Mouse (Mus musculus) mature B cell (primary cell): ENCODE results near the gene Cenpe.

ENCODE experiments used
- in situ Hi-C: fragments of 300-500 bp; cut with MboI; formaldehyde crosslinking; loops from 2 replicates; pipeline ENCODE4 v1.14.3; 2019

Gene Cenpe

DNA sequence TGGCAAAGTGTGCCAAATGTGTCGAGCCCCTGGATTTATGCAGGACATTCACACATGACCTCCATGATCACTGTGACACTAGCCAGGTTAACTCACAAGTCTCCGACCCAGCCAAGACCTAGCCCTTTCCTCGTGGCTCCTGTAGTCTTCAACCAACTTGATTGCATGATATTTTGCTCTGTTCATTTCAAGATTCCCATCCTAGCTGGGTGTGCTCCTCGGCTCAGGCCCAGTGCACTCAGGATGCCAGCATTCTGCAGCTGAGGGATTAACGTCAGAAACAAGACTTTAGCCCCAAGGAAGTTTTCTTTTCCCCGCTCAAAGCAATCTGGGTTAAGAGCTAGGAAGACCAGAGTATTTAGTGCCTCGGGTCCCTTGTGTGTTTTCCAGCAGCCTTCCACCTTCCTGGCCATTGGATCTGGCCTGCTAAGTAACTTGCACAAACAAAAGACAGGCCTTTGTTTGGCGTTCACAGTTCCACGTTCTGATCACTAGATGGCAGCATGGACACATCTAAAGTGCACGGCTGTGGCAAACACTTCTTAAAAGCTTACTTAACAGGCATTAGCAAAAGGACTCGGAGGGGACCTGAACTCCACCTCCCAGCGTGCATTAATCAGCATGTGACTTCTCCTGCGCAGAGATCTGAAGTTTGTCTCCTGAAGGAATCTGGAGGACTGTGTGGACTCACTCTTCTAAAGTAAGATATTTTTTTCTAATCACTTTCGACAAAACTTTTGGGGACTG, 68.5 kb downstream of the Cenpe start, which contains the start of gene Bdh2:
Gene Bdh2 (plus strand): TSS at position 553 of the 747 bp plus-strand sequence.
- in situ Hi-C loops = no loop called here

DNA sequence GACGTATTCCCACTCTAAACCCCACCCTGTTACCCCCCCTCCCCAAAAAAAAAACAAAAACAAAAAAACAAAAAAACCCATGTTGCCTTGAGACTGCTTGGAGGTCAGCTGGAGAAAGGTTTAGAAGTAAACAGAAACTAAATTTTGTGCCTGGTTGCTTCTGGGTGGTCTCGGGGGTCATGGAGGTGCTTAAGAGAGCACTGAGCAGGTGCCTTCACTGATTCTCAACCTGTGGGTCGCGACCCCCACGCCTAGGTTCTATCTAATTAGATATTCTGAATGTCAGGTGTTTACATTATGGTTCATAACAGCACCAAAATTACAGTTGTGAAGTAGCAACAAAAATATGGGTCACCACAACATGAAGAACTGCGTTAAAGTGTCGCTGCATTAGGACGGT, 69.4 kb downstream of the Cenpe start:
- in situ Hi-C loops = no loop called here

DNA sequence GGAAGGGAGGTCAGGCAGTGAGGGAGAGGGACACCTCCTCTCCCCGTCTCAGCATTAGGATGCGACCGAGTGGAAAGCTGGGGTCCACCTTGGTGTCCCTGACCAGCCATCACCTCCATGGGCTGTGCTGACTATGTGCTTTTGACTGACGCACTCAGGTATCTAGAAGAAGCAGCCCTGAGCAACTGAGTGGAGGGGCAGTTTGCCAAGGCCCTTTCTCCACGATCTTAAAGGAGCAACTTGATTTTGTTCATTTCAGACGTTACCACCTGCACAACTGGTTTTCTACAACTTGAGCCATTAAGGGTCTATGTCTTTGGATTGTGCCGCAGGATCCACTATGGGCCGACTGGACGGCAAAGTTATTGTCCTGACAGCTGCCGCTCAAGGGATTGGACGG, 72.9 kb downstream of the Cenpe start:
- in situ Hi-C loops = no loop called here

DNA sequence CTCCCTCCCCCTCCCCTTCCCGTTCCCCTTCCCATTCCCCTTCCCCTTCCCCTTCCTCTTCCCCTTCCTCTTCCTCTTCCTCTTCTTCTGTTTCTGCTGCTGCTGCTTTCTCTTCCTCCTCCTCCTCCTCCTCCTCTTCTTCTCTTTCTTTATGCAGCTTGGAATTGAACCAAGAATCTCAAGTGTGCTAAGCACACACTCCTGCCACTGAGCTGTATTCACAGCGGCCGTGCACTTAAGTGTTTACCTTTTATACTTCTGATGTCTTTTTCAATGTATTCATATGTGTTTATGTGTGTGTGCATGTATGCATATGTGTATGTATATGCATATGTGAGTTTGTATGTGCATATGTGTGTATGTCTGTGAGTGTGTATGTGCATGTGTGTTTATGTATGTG, 73.5 kb downstream of the Cenpe start:
- in situ Hi-C loops = no loop called here

DNA sequence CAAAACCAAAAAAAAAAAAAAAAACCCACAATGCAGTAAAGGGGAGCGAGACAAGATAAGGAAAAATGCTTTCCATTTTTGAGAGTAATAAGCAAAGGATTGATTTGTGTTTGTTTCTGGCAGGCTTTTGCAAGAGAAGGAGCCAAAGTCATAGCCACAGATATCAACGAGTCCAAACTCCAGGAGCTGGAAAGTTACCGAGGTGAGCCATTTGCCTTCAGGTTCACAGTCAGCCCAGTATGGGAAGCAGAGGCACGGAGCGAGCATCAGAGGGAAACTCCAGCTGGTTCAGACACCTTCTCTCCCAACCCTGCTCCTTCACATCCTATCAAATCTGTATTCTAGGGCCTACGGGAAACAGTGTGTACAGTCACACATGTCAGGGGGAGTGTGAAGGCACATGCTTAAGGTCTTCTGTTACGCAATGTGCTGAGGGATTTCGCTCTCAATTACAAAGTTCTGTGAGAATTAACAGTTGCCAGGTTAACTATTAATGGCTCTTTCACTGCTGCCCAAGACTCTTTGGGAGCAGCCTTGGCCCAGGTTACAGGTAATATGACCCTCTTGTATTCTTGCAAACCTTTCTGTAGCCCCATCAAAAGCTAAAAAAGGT, 75.9 kb downstream of the Cenpe start:
- in situ Hi-C loops = no loop called here

DNA sequence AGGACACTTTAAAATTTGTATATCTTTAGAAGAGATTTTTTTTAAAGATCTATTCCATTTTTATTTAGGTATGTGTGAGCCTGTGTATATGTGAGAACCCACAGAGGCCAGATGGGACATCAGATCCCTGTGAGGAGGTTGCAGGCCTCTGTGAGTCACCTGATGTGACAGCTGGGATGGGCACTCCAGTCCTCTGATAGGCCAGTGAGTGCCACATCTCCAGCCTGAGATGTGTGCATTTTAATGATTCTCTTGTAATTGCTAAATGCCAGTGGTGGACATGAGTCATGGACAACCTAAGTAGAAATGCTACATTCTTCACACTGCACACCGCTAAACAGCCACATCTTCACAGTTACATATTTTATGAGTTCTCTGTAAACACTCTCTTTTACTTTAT, 76.8 kb downstream of the Cenpe start:
- in situ Hi-C loops = no loop called here

DNA sequence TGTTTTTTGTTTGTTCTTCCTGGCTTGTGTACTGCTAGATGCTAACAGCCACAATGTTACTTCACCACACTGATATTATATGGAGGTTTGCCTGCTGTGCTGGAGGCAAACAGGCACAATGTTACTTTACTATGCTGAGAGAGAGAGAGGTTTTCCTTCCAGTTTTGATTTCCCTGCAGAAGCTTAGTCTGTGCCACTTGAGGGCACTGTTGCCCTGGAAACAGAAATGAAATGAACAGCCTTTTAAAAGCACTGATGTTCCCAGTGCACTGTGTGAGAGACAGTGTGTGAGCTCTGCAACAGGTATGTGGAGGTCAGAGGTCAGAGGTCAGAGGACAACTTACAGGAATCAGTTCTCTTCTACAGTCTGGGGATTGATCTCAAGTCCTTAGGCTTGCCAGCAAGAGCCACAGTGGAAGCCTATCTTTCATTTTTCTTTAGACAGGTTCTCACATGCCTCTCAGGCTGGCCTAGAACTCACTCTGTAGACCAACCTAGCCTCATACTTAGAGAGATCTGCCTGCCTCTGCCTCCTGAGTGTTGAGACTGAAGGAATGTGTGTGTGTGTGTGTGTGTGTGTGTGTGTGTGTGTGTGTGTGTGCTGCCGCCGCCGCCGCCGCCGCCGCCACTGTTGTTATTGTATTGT, 78.0 kb downstream of the Cenpe start:
- in situ Hi-C loops = no loop called here

DNA sequence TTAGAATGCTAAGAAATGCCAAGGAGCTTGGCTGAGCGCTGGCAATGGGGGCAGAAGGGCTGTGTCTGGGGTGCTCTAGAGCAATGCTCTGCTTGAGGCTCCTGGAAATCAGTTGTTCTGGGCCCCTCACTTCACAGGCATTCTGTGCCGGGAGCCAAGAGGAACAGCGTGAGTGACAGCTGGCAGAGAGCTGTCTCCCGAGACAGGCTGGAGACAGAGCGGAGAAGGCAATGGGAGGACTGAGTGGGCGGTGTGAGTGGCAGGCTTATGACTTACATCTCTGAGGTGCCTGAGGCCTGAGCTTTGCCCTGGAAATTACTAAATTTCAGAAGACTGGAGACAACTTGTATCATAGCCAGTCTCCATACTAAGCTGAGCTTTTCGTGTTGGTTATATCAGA, 81.4 kb downstream of the Cenpe start:
- in situ Hi-C loops = no loop called here

DNA sequence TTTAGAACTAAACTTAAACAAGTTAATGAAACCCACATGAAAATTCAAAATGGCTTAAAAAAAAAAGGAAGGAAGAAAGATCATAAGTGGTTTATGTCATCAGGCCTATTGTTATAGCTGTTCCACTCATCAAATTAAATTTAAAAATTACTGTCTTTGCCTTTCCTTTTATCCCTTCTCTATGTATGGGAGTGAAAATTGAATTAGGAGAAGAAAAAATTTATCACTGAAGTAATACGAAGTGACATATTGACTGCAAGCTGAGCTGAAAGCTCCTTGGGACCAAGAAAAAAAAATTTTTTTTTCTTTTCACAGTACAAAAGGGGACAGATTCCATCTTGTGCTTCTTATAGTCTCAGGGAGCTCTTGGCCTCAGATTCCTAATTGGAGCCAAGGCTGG, 83.2 kb downstream of the Cenpe start:
- in situ Hi-C loops = no loop called here

DNA sequence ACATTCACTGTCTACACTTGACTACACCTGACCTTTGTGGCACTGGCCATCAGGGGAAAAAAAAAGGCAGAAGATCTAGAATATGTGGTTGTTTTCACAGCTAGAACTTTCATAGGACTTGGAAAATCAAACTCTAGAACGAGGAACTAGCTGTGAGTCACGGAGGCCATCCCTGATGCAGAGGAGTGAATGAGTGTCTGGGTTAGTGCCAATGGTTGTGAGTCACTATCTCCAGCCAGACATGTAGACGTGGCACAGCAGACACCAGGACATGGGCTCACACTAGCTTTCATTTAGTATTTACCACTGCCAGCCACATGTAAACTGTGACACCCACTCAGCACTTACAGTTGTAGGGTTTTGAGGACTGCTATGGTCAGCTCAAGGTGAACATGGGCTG, 86.2 kb downstream of the Cenpe start:
- in situ Hi-C loops = no loop called here

DNA sequence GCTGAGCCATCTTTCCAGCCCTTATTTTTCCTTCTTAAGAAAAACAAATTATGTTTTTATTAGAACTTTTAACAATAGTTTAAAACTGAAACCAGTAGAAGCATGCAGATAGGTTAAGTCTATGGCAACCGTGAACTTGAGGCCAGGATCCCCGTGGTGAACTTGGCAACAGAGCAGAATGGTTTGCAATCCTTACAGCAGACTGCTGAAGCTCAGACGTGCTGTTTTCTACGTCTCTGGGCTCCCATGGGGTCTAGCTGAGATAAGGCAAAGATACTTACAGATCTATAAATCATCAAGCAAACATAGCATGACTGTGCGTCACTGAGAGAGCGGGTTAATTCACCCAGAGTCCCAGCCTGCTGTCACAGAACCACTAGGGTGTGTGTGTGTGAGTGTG, 87.7 kb downstream of the Cenpe start:
- in situ Hi-C loops = no loop called here

DNA sequence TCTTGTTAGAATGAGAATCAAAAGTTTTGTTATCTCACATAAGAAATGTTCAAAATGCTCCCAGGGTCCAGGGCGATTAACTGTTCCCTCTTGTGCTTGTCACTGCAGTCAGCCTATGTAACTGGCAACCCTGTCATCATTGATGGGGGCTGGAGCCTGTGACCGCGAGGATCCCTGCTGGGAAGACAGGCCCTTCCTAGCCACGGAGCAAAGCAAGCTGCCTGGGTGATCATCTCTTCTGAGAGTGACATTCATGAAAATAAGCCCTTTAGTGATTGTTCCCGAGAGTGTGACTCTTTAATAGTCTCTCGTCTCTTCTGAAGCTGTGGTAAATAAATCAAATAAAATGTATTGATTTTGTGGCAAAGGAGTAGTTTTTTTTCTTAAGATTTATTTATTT, 91.7 kb downstream of the Cenpe start:
- in situ Hi-C loops = no loop called here

DNA sequence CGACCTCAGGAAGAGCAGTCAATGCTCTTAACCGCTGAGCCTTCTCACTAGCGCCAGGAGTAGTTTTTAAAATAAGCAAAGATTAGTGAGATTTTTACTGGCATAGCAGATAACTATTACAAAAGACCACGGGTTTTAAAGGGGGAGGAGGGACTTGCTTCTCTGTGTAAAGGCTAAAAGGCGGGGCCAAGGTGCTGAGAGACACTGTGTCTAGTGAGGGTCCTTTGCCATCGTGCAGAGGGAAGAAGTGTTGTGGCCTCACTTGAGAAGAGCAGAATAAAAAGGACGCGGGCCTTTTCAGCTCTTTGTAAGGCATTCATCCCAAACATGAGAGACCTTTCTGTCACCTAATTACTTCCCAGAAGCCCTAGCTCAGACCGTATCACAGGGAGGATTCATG, 92.2 kb downstream of the Cenpe start:
- in situ Hi-C loops = no loop called here

DNA sequence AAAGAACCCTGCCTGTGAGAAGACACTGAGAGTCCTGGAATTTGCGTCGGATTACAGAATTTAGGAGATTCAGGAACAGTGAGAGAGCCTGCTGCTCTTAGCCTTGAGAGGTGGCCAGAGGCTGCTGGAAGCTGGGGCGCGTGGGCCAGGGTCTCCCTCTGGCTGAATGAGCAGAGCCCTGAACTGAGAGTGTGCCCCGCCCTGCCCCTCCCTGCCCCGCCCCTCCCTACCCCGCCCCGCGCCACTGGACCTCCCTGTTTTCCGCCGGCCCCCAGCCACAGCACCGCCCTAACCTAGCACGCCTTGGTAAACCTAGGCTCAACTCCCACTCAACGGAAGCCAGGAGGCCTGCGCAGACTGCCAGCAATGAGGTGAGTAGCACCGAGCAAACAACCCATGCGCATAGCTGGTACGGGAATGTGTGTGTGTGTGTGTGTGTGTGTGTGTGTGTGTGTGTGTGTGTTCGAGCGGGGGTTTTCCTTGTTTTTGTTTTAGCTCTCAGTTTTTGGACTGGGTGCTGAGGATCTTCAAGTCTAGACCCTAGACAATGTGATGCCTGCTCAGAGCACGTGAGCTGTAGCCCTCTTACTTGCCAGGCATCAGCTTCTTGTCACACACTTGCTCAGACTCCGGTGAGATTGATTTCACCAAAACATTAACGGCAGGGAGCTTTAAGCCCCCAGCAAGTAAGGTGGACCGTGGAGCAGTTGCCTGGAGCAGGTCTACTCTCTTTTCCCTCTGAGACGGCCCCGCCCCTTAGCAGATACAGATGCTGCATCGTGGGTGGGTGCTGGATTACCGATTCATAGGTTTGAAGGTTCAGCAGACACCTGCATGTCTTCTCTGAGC, 95.3 kb downstream of the Cenpe start, which contains the start of gene Slc9b2:
Gene Slc9b2 (plus strand): TSS at position 290 of the 849 bp plus-strand sequence.
- in situ Hi-C loops = no loop called here

DNA sequence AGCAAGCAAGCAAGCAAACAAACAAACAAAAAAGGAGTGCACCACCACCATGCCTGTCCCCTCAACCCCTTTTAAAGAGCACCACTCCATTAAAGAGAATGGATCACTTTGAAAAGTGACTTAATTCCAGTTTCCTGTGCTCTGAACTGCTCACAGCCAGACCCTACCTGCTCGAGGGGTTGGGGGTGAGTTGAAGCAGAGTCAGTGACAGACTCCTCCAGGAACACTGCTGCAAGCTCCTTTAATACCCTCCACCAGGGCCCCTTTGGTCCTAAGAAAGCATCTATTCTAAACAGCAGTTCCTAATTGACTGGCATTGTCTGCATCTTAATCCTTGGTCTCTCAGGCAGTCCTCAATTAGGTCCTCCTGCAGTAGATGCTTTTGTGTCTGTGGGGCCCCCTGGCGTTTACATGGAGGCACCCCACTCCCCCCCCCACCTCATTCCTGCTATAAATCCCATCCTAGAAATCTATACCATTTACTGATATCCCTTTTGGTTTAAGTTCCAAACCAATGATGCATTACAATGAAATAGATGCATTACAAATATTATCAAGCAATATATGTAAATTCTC, 100.7 kb downstream of the Cenpe start:
- in situ Hi-C loops = no loop called here

DNA sequence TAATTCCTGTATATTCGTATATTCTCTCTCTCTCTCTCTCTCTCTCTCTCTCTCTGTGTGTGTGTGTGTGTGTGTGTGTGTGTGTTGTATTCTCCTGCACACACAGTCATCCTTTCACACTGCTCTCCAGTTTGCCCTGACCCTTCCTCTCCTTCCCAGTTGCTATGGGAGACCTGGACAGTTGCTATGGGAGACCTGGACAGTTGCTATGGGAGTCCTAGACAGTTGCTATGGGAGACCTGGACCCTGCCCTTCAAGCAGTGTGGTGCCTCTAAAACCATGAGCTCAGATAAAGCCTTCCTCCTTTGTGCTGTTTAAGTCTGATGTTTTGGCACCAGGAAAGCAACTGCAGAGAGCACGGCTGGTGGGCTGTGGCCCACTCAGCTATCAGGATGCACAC, 101.4 kb downstream of the Cenpe start:
- in situ Hi-C loops = no loop called here

DNA sequence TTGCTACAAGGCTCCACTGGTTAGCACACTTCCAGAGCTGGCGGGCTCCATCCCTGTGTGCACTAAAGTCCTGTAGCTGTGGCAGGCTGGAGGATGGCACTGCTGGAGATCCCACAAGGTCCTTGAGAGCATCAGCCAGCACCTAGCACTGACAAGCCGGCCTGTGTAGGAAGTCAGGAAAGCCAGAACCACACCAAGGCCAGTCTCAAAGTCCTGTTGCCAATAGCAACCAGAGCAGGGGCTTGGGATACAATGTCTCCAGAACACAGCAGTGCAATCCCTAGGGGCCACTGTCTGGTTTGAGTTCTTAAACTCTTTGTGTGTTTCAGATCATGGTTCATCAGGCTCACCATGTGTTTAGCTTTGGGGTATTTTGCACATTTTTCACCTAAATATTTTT, 102.5 kb downstream of the Cenpe start:
- in situ Hi-C loops = no loop called here

DNA sequence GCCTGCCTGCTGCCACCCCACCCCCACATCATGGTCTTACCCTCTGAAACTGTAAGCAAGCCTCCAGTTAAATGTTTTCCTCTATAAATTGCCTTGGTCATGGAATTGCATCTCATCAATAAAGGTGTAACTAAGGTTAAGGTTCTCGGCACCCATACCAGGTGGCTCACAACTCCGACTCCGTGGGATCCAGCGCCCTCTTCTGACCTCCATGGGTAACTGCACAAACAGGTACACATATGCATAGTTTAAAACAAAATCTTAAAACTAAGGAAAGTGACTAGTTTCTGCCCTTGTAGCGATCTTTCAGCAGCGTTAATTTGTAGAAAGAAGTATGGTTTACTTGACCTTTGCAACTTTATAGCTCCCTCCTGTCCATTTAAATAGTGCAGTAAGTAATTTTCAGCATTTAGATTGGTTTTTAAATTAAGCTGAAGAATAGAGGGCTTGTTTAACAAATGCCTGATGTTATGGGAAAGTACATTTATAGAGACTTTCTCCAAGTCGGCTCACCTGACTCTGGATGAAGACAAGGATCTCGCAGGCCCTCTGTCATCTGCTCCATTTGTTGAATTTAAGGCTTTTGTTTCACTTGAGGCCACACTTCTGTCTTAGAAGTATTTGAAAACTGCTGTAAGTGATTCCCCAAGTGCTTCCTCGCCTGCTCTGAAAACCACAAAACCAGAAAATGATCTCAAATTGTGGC, 103.5 kb downstream of the Cenpe start:
- in situ Hi-C loops = no loop called here

DNA sequence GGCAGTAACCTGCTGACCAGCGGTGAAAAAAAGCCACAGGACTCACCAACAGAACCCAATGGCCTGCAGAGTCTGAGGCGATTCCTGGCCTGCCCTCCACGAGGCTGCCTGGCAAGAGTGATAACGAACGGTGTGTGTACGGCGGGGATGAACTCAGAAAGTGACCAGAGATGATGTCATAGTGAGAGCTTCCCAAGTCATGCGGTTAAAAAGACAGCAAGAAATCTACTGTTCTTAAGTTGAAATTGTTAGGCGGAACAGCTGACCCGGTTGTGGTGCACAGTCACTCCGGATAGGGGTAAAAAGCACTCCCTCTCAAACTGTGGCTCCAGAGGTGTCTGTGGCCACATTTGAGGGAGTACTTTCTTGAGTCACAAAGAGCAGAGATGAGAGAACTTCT, 106.0 kb downstream of the Cenpe start:
- in situ Hi-C loops = no loop called here
